Mouse (Mus musculus) kidney, postnatal 10 days (tissue): ENCODE measurements around the gene Myo16.

Experiments used
- DNase-seq: peaks from one replicate; pipeline ENCODE4 v3.0.0; 2021; ENCODE audit warnings: mixed read lengths

Gene Myo16

GRCm38 (mm10) chr8:10153611-10154438 lies at the start of gene Myo16:
Gene Myo16, plus strand, starts transcription at chr8:10153911.
- DNase-seq, result peak; percentile 35

- no peak for DNase-seq
Observed at GRCm38 (mm10) chr8:10108516-10109271, 45.0 kb upstream of the Myo16 start.

GRCm38 (mm10) chr8:10122749-10123148 lies 31.0 kb upstream of the Myo16 start:
- no peak for DNase-seq

GRCm38 (mm10) chr8:10123412-10123811 lies 30.3 kb upstream of the Myo16 start:
- no peak for DNase-seq

GRCm38 (mm10) chr8:10125684-10126083 lies 28.0 kb upstream of the Myo16 start:
- DNase-seq, result no peak

- no peak for DNase-seq
Observed at GRCm38 (mm10) chr8:10130513-10131414, 22.9 kb upstream of the Myo16 start.

- no peak for DNase-seq
Observed at GRCm38 (mm10) chr8:10139536-10139935, 14.2 kb upstream of the Myo16 start.

- no peak for DNase-seq
Observed at GRCm38 (mm10) chr8:10143961-10144360, 9.8 kb upstream of the Myo16 start.

GRCm38 (mm10) chr8:10151692-10152247 lies 1.9 kb upstream of the Myo16 start:
- no peak for DNase-seq

GRCm38 (mm10) chr8:10154439-10154745 lies 681 bp downstream of the Myo16 start:
- DNase-seq, result no peak

- no peak for DNase-seq
Observed at GRCm38 (mm10) chr8:10155075-10155474, 1.4 kb downstream of the Myo16 start.

GRCm38 (mm10) chr8:10161106-10161505 lies 7.4 kb downstream of the Myo16 start:
- DNase-seq, result no peak

- no peak for DNase-seq
Observed at GRCm38 (mm10) chr8:10164959-10165358, 11.2 kb downstream of the Myo16 start.

- DNase-seq, result no peak
Observed at GRCm38 (mm10) chr8:10168326-10168725, 14.6 kb downstream of the Myo16 start.

GRCm38 (mm10) chr8:10169894-10170293 lies 16.2 kb downstream of the Myo16 start:
- DNase-seq, result no peak

- no peak for DNase-seq
Observed at GRCm38 (mm10) chr8:10171321-10171720, 17.6 kb downstream of the Myo16 start.

- no peak for DNase-seq
Observed at GRCm38 (mm10) chr8:10172278-10172677, 18.6 kb downstream of the Myo16 start.

GRCm38 (mm10) chr8:10173033-10173747 lies 19.5 kb downstream of the Myo16 start:
- no peak for DNase-seq

- no peak for DNase-seq
Observed at GRCm38 (mm10) chr8:10174201-10174840, 20.6 kb downstream of the Myo16 start.

GRCm38 (mm10) chr8:10174841-10175680 lies 21.4 kb downstream of the Myo16 start:
- no peak for DNase-seq

GRCm38 (mm10) chr8:10175976-10176375 lies 22.3 kb downstream of the Myo16 start:
- no peak for DNase-seq
